Mouse (Mus musculus): ENCODE data around the gene Dlat. TPM values are rescaled to one million over a fixed set of nuclear protein-coding genes. Genes with fewer than 3 reads are reported as not detected.
"Not testable (repeated sequence)": the region's sequence is repeated elsewhere in the genome, so short reads cannot be mapped to it uniquely, and the experiment has no call there.

The Dlat gene
- polyA plus RNA-seq, 1 experiment from 2014 or later: 37.4 TPM

- DNase-seq (ENCODE audit: low spot score): no peak
These were observed 5.2 kb upstream of the Dlat start for GRCm38 (mm10) chr9:50664826-50665225.

GRCm38 (mm10) chr9:50660431-50660830 is 851 bp upstream of the Dlat start:
- peak; percentile 73 for DNase-seq (ENCODE audit: low spot score)

GRCm38 (mm10) chr9:50658941-50659388 is 615 bp downstream of the Dlat start:
- no peak for DNase-seq (ENCODE audit: low spot score)

- DNase-seq (ENCODE audit: low spot score): peak; percentile 4
These were observed 1.2 kb downstream of the Dlat start for GRCm38 (mm10) chr9:50658391-50658790.

- DNase-seq (ENCODE audit: low spot score): no peak
These were observed 9.1 kb downstream of the Dlat start for GRCm38 (mm10) chr9:50650503-50650902.

GRCm38 (mm10) chr9:50646826-50647370 is 12.7 kb downstream of the Dlat start:
- no peak for DNase-seq (ENCODE audit: low spot score)

- DNase-seq (ENCODE audit: low spot score): no peak
These were observed 25.3 kb downstream of the Dlat start for GRCm38 (mm10) chr9:50634270-50634669.

- peak; percentile 9 for DNase-seq (ENCODE audit: low spot score)
These were observed 26.5 kb downstream of the Dlat start for GRCm38 (mm10) chr9:50633059-50633458.

GRCm38 (mm10) chr9:50632016-50632688 is 27.4 kb downstream of the Dlat start:
- DNase-seq (ENCODE audit: low spot score): no peak

- DNase-seq (ENCODE audit: low spot score): not testable (repeated sequence)
These were observed 28.7 kb downstream of the Dlat start for GRCm38 (mm10) chr9:50630903-50631302.

- no peak for DNase-seq (ENCODE audit: low spot score)
These were observed 41.7 kb downstream of the Dlat start for GRCm38 (mm10) chr9:50617794-50618330.

GRCm38 (mm10) chr9:50616766-50617603 is 42.6 kb downstream of the Dlat start, which contains the start of the genes Pih1d2 and Nkapd1:
TSS of gene Pih1d2 (plus strand) at chr9:50617321.
TSS of gene Nkapd1 (minus strand) at chr9:50617464.
- DNase-seq (ENCODE audit: low spot score): peak; percentile 91

GRCm38 (mm10) chr9:50616161-50616560 is 43.4 kb downstream of the Dlat start:
- no peak for DNase-seq (ENCODE audit: low spot score)

- DNase-seq (ENCODE audit: low spot score): no peak
These were observed 47.5 kb downstream of the Dlat start for GRCm38 (mm10) chr9:50612115-50612514.

GRCm38 (mm10) chr9:50604338-50604737 is 55.2 kb downstream of the Dlat start:
- no peak for DNase-seq (ENCODE audit: low spot score)

- DNase-seq (ENCODE audit: low spot score): no peak
These were observed 55.6 kb downstream of the Dlat start for GRCm38 (mm10) chr9:50603998-50604324.

GRCm38 (mm10) chr9:50603189-50603997 is 56.2 kb downstream of the Dlat start, which contains the start of the genes Sdhd and Timm8b:
TSS of gene Sdhd (minus strand) at chr9:50603812.
TSS of gene Timm8b (plus strand) at chr9:50603910.
- peak; percentile 96 for DNase-seq (ENCODE audit: low spot score)

GRCm38 (mm10) chr9:50602055-50602845 is 57.3 kb downstream of the Dlat start:
- no peak for DNase-seq (ENCODE audit: low spot score)

- DNase-seq (ENCODE audit: low spot score): no peak
These were observed 58.0 kb downstream of the Dlat start for GRCm38 (mm10) chr9:50601536-50601935.

- DNase-seq (ENCODE audit: low spot score): no peak
These were observed 62.6 kb downstream of the Dlat start for GRCm38 (mm10) chr9:50596973-50597372.

Data from thymus, postnatal 0 days (tissue).